ENCODE assay signal across 19 mouse cellular contexts in the genomic region with DNA sequence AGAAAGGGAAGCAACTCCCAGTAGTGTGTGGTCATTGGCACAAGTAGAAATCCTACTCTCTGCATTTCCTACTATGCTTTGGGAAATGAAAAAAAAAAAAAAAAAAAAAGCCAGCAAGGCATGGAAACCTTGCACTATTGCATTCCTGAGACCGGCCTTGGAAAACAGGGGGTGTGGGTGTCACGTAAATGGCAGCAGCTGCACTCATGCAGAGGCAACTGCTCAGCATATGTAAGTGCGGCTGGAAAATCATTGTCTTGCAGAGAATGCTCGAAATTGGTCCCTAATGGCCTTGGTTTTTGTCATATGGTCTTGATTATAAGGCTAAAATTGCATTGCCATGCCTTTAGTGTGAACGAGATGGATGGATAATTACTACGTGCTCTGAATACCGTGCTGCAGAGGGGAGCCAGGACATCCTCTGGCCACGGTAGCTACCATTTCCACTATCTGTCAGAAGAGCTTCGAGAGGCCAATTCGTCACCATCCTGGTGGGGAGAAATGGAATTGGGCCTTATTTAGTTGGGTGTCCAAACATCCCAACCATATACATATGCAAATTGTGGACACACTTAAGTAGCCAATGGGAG.
DNase-seq lines count a peak whose midpoint lies in the region; ATAC-seq lines count a peak whose summit lies in the region.
"Had no signal": no experiment of that assay in that cellular context is flagged by ENCODE, and none has a peak within 500 bp of the region (broad histone marks: within the 10 kb centered on the region; RNA-seq: fewer than 3 reads in every experiment).

No protein-coding gene starts in this region.

- H3K9me3 ChIP-seq in midbrain, embryonic 14.5 days (ENCODE audit: control insufficient read depth, low read length), result no peaks in the 10 kb centered on the region
- 0 out of 2 replicates have a peak, but pooled peaks cover 2% of the 10 kb centered on the region for H3K9me3 ChIP-seq in midbrain, embryonic 16.5 days (replicated peaks; ENCODE audit: control insufficient read depth, low read length, poor library complexity, severe bottlenecking)
- H3K9me3 ChIP-seq in neural tube, embryonic 12.5 days, result no peaks in the 10 kb centered on the region
- H3K9me3 ChIP-seq: liver, embryonic 15.5 days; midbrain, embryonic 15.5 days had no signal

- H3K9ac ChIP-seq in midbrain, embryonic 14.5 days (replicated peaks; ENCODE audit: low read length), result no peak overlapping the region
- no peak overlapping the region for H3K9ac ChIP-seq in midbrain, embryonic 16.5 days (ENCODE audit: low read depth, low read length)
- H3K9ac ChIP-seq in neural tube, embryonic 12.5 days, result no peak overlapping the region
- H3K9ac ChIP-seq: heart, embryonic 13.5 days; liver, embryonic 15.5 days; midbrain, embryonic 15.5 days had no signal

- no peak overlapping the region for H3K4me3 ChIP-seq in midbrain, embryonic 14.5 days (replicated peaks; ENCODE audit: low read depth, low read length)
- no peak overlapping the region for H3K4me3 ChIP-seq in midbrain, embryonic 16.5 days (ENCODE audit: low read depth, low read length)
- H3K4me3 ChIP-seq in neural tube, embryonic 12.5 days, result no peak overlapping the region
- H3K4me3 ChIP-seq: erythroblast, embryonic 14.5 days; heart, embryonic 13.5 days; liver, embryonic 15.5 days; midbrain, embryonic 15.5 days had no signal

- H3K27me3 ChIP-seq in midbrain, embryonic 14.5 days (ENCODE audit: control insufficient read depth, insufficient read depth, low read length), result no peaks in the 10 kb centered on the region
- no peaks in the 10 kb centered on the region for H3K27me3 ChIP-seq in midbrain, embryonic 16.5 days (ENCODE audit: control insufficient read depth, insufficient read depth, low read depth, low read length)
- H3K27me3 ChIP-seq in neural tube, embryonic 12.5 days (replicated peaks), result no peaks in the 10 kb centered on the region
- H3K27me3 ChIP-seq: heart, embryonic 13.5 days; liver, embryonic 15.5 days; midbrain, embryonic 15.5 days had no signal

- no peak overlapping the region for H3K4me2 ChIP-seq in midbrain, embryonic 14.5 days (ENCODE audit: low read length)
- no peak overlapping the region for H3K4me2 ChIP-seq in midbrain, embryonic 16.5 days (ENCODE audit: low read length)
- H3K4me2 ChIP-seq in neural tube, embryonic 12.5 days (replicated peaks), result 0 out of 2 replicates have a peak overlapping the region, but pooled peaks have one; percentile 7
- H3K4me2 ChIP-seq: heart, embryonic 13.5 days; liver, embryonic 15.5 days; midbrain, embryonic 15.5 days had no signal

- intact Hi-C loops in left cerebral cortex, postnatal 4 days (cut with DNase I), result no loop called here

- H3K4me1 ChIP-seq in midbrain, embryonic 14.5 days (ENCODE audit: control insufficient read depth, insufficient read depth, low read length), result no peaks in the 10 kb centered on the region
- no peaks in the 10 kb centered on the region for H3K4me1 ChIP-seq in midbrain, embryonic 16.5 days (ENCODE audit: control insufficient read depth, insufficient read depth, low read length)
- H3K4me1 ChIP-seq in neural tube, embryonic 12.5 days, result peaks cover 7% of the 10 kb centered on the region
- H3K4me1 ChIP-seq: heart, embryonic 13.5 days; liver, embryonic 15.5 days; midbrain, embryonic 15.5 days had no signal

- H3K36me3 ChIP-seq in midbrain, embryonic 14.5 days (ENCODE audit: control insufficient read depth, insufficient read depth, low read length), result no peaks in the 10 kb centered on the region
- H3K36me3 ChIP-seq in midbrain, embryonic 16.5 days (ENCODE audit: control insufficient read depth, insufficient read depth, low read length), result no peaks in the 10 kb centered on the region
- H3K36me3 ChIP-seq in neural tube, embryonic 12.5 days, result no peaks in the 10 kb centered on the region
- H3K36me3 ChIP-seq: heart, embryonic 13.5 days; liver, embryonic 15.5 days; midbrain, embryonic 15.5 days had no signal

- no peak overlapping the region for H3K27ac ChIP-seq in midbrain, embryonic 14.5 days (replicated peaks; ENCODE audit: low read depth, low read length)
- no peak overlapping the region for H3K27ac ChIP-seq in midbrain, embryonic 16.5 days (ENCODE audit: low read length)
- no peak overlapping the region for H3K27ac ChIP-seq in neural tube, embryonic 12.5 days
- H3K27ac ChIP-seq: heart, embryonic 13.5 days; liver, embryonic 15.5 days; midbrain, embryonic 15.5 days; stomach, postnatal 0 days had no signal

- 73% methylated on average over 10 of the region's 10 CpGs for WGBS in midbrain, embryonic 14.5 days
- WGBS in midbrain, embryonic 16.5 days, result 70% methylated on average over 10 of the region's 10 CpGs
- 39% methylated on average over 10 of the region's 10 CpGs for WGBS in neural tube, embryonic 12.5 days

- no peak for ATAC-seq in midbrain, embryonic 14.5 days (ENCODE audit: low FRiP score, low TSS enrichment)
- no peak for ATAC-seq in midbrain, embryonic 16.5 days
- peak; percentile 71 for ATAC-seq in neural tube, embryonic 12.5 days (ENCODE audit: low FRiP score, low read depth)
- ATAC-seq: midbrain, embryonic 15.5 days had no signal

- DNase-seq in embryo, embryonic 10 days (ENCODE audit: low spot score), result peak; percentile 32
- DNase-seq in embryo, embryonic 9.5 days (ENCODE audit: extremely low spot score), result no peak
- peak; percentile 21 for DNase-seq in midbrain, embryonic 14.5 days
- DNase-seq in hindlimb bud, embryonic 11.5 days (ENCODE audit: extremely low spot score, low read depth, low spot score), result peak; percentile 28
- DNase-seq in left cerebral cortex, postnatal 4 days, result no peak
- DNase-seq in adrenal gland, postnatal 25 days, result no peak
- DNase-seq: cerebellum, adult 11 months; cerebellum, postnatal 36 days; kidney, adult 2 months; kidney, postnatal 4 days; lung, postnatal 36 days; thymus, postnatal 4 days had no signal

Comparison
In these comparisons a context has a peak if more than half of its experiments do, and no peak if none do; other contexts are left out.
1. DNase-seq: peak in embryo, embryonic 10 days (single experiment), midbrain, embryonic 14.5 days (single experiment) and hindlimb bud, embryonic 11.5 days (single experiment); none in embryo, embryonic 9.5 days (single experiment), left cerebral cortex, postnatal 4 days (single experiment) and adrenal gland, postnatal 25 days (single experiment).